Mouse (Mus musculus) layer of hippocampus, adult 9-11 months (tissue): ENCODE data around the gene Ampd3.

ENCODE experiments used
- DNase-seq: peaks from one replicate; pipeline ENCODE4 v3.0.0; 2022

Gene Ampd3

GRCm38 (mm10) chr7:110770949-110771348 lies 2.9 kb downstream of the Ampd3 start:
- DNase-seq: no peak

- no peak for DNase-seq
Measured at GRCm38 (mm10) chr7:110772343-110772742, 4.3 kb downstream of the Ampd3 start.

GRCm38 (mm10) chr7:110773204-110774002 lies 5.4 kb downstream of the Ampd3 start:
- DNase-seq: peak; percentile 65

GRCm38 (mm10) chr7:110774077-110774476 lies 6.1 kb downstream of the Ampd3 start:
- peak; percentile 51 for DNase-seq

- no peak for DNase-seq
Measured at GRCm38 (mm10) chr7:110774674-110775073, 6.7 kb downstream of the Ampd3 start.

- no peak for DNase-seq
Measured at GRCm38 (mm10) chr7:110777146-110778001, 9.4 kb downstream of the Ampd3 start.

GRCm38 (mm10) chr7:110778933-110779332 lies 10.9 kb downstream of the Ampd3 start:
- DNase-seq: no peak

- DNase-seq: peak; percentile 75
Measured at GRCm38 (mm10) chr7:110779605-110780111, 11.7 kb downstream of the Ampd3 start.

- DNase-seq: no peak
Measured at GRCm38 (mm10) chr7:110780520-110780919, 12.5 kb downstream of the Ampd3 start.

GRCm38 (mm10) chr7:110781231-110781711 lies 13.3 kb downstream of the Ampd3 start:
- no peak for DNase-seq

- DNase-seq: no peak
Measured at GRCm38 (mm10) chr7:110782135-110782534, 14.1 kb downstream of the Ampd3 start.

GRCm38 (mm10) chr7:110782845-110783478 lies 15.0 kb downstream of the Ampd3 start:
- DNase-seq: no peak

GRCm38 (mm10) chr7:110784965-110785364 lies 17.0 kb downstream of the Ampd3 start:
- DNase-seq: no peak

GRCm38 (mm10) chr7:110785741-110786146 lies 17.7 kb downstream of the Ampd3 start:
- DNase-seq: no peak

GRCm38 (mm10) chr7:110787310-110787709 lies 19.3 kb downstream of the Ampd3 start:
- no peak for DNase-seq

GRCm38 (mm10) chr7:110790878-110791277 lies 22.9 kb downstream of the Ampd3 start:
- DNase-seq: no peak

- no peak for DNase-seq
Measured at GRCm38 (mm10) chr7:110792201-110792600, 24.2 kb downstream of the Ampd3 start.

- DNase-seq: no peak
Measured at GRCm38 (mm10) chr7:110792834-110793233, 24.8 kb downstream of the Ampd3 start.

GRCm38 (mm10) chr7:110794722-110795121 lies 26.7 kb downstream of the Ampd3 start:
- no peak for DNase-seq

GRCm38 (mm10) chr7:110796367-110797051 lies 28.5 kb downstream of the Ampd3 start:
- peak; percentile 44 for DNase-seq

- no peak for DNase-seq
Measured at GRCm38 (mm10) chr7:110797722-110798409, 29.9 kb downstream of the Ampd3 start.

- DNase-seq: peak; percentile 87
Measured at GRCm38 (mm10) chr7:110801028-110801427, 33.0 kb downstream of the Ampd3 start.
